Mouse (Mus musculus): ENCODE data around the gene Sytl3. TPM values are rescaled to one million over a fixed set of nuclear protein-coding genes. Genes with fewer than 3 reads are reported as not detected.
"Not testable (repeated sequence)": the region's sequence is repeated elsewhere in the genome, so short reads cannot be mapped to it uniquely, and the experiment has no call there.

Gene Sytl3
- polyA plus RNA-seq (2015; fragmentation: Nextera tagmentation; extraction: Ambion mirVana), result 0.44 and 1.1 TPM in 2 replicates

DNA sequence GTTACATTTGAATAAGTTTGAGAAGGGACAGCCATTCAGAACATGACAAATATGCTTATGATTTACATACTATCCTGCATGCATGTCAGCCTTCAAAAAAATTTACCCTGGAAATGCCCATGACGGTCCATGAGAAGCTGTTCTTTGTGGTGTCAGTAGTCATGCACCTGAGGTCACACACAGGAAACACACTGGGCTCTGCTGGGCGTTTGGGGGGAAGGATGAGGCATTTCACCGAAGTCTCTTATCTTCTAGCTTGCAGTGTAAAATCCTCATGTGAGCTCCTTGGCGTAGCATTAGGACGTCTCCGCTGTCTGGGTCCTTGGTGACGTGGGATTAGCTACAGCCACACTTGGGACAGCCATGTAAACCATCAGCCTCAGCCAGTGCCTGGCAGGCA is at the start of gene Sytl3:
Sytl3 (plus strand) TSS at position 293 of the 400 bp plus-strand sequence.
- not testable (repeated sequence) for H3K4me1 ChIP-seq; H3K27ac ChIP-seq; H3K27me3 ChIP-seq; H3K4me3 ChIP-seq; H3K4me2 ChIP-seq; H3K9me3 ChIP-seq; H3K36me3 ChIP-seq; ATAC-seq (ENCODE audit: borderline replicate concordance, extremely low read depth, low FRiP score, low TSS enrichment); H3K9ac ChIP-seq
- 63% methylated on average over 6 of the region's 7 CpGs for WGBS

DNA sequence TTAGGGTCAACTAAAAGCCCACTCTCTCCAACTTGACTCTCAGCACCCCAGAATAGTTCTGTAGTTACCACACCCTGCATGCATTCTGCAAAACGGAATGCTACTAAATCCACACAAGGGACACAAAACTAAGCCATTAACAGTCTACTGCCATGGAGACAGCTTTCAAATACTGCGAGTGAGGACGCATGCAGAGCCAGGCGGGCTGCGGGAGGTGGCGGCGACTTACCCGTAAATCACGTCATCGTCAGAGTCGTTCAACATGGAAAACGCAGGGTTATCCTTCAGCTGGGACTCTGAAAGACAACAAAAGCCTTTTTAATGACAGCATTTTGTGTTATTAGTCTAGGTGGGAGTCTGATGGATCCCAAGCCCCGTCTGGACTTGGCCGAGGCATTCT is 45.4 kb upstream of the Sytl3 start:
- not testable (repeated sequence) for H3K4me2 ChIP-seq; H3K4me3 ChIP-seq; H3K27ac ChIP-seq; H3K9me3 ChIP-seq; ATAC-seq (ENCODE audit: borderline replicate concordance, extremely low read depth, low FRiP score, low TSS enrichment); H3K9ac ChIP-seq; H3K36me3 ChIP-seq; H3K4me1 ChIP-seq; H3K27me3 ChIP-seq
- 83% methylated on average over 12 of the region's 14 CpGs for WGBS

DNA sequence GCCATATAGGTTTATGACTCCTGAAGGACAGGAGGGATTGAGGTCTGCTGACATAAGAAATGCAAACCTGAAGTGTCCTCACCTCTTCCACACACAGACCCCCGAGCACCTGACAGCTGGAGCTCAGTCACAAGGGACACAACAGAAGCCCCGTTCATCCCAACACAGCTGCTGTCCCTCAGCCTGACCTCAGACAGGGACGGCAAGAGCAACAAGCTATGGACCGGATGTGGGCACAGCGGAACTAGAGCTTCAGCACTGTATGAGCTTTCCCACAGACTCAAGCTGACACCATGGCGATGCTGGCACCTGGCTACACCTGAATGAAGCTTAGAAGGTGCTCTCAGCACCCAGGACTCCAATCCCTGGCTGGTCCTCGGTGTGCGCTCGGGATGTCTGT is 44.6 kb upstream of the Sytl3 start:
- not testable (repeated sequence) for H3K4me1 ChIP-seq; ATAC-seq (ENCODE audit: borderline replicate concordance, extremely low read depth, low FRiP score, low TSS enrichment); H3K9me3 ChIP-seq; H3K4me3 ChIP-seq; H3K36me3 ChIP-seq; H3K4me2 ChIP-seq; H3K9ac ChIP-seq; H3K27ac ChIP-seq; H3K27me3 ChIP-seq
- WGBS, result 57% methylated on average over 5 of the region's 9 CpGs

DNA sequence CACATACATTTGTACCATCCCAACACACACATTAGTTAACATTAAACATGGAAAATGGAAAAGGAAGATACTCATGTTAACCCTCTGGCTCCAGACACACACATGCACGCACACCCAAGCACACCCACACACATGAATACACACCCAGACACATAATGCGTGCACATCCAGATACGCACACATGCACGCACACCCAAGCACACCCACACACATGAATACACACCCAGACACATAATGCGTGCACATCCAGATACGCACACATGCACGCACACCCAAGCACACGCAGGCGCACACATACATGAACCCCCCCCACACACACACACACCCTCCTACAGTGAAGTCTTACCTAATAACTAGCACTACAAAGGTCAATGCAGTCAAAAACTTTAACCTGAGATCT is 42.2 kb upstream of the Sytl3 start:
- H3K9me3 ChIP-seq; ATAC-seq (ENCODE audit: borderline replicate concordance, extremely low read depth, low FRiP score, low TSS enrichment); H3K4me2 ChIP-seq; H3K27me3 ChIP-seq; H3K4me3 ChIP-seq; H3K36me3 ChIP-seq; H3K27ac ChIP-seq; H3K9ac ChIP-seq; H3K4me1 ChIP-seq: not testable (repeated sequence)
- 95% methylated on average over 9 of the region's 9 CpGs for WGBS

- H3K9me3 ChIP-seq; H3K27me3 ChIP-seq; H3K4me1 ChIP-seq; ATAC-seq (ENCODE audit: borderline replicate concordance, extremely low read depth, low FRiP score, low TSS enrichment); H3K9ac ChIP-seq; H3K4me2 ChIP-seq; H3K27ac ChIP-seq; H3K4me3 ChIP-seq; H3K36me3 ChIP-seq: not testable (repeated sequence)
- WGBS, result 40% methylated on average over 8 of the region's 13 CpGs
Observed at GRCm38 (mm10) chr17:6617689-6618400, 41.0 kb upstream of the Sytl3 start.

DNA sequence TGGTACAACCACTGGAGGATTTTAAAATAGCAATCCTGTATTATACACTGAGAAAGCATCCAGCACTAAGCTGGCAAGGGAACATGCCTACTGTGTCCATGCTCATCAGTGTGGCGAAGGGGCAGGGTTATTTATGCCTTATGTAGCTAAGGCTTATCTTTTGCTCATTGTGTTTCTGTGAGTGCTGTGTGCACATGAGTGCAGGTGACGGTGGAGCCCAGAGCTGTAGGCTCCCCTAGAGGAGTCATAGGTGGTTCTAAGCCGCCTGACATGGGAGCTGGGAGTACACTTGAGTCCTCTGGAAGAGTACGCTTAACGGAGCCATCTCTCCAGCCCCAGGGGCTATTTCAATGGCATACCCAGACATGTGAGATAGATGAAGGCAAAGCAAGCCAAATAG is 39.6 kb upstream of the Sytl3 start:
- not testable (repeated sequence) for H3K4me1 ChIP-seq; H3K4me3 ChIP-seq; H3K4me2 ChIP-seq; H3K36me3 ChIP-seq; ATAC-seq (ENCODE audit: borderline replicate concordance, extremely low read depth, low FRiP score, low TSS enrichment); H3K27ac ChIP-seq; H3K9ac ChIP-seq; H3K27me3 ChIP-seq; H3K9me3 ChIP-seq
- 86% methylated on average over 5 of the region's 5 CpGs for WGBS

GRCm38 (mm10) chr17:6620035-6620434 is 38.9 kb upstream of the Sytl3 start:
- not testable (repeated sequence) for H3K36me3 ChIP-seq; H3K4me3 ChIP-seq; H3K9me3 ChIP-seq; H3K4me2 ChIP-seq; H3K27ac ChIP-seq; H3K27me3 ChIP-seq; H3K4me1 ChIP-seq; ATAC-seq (ENCODE audit: borderline replicate concordance, extremely low read depth, low FRiP score, low TSS enrichment); H3K9ac ChIP-seq
- 48% methylated on average over 6 of the region's 6 CpGs for WGBS

DNA sequence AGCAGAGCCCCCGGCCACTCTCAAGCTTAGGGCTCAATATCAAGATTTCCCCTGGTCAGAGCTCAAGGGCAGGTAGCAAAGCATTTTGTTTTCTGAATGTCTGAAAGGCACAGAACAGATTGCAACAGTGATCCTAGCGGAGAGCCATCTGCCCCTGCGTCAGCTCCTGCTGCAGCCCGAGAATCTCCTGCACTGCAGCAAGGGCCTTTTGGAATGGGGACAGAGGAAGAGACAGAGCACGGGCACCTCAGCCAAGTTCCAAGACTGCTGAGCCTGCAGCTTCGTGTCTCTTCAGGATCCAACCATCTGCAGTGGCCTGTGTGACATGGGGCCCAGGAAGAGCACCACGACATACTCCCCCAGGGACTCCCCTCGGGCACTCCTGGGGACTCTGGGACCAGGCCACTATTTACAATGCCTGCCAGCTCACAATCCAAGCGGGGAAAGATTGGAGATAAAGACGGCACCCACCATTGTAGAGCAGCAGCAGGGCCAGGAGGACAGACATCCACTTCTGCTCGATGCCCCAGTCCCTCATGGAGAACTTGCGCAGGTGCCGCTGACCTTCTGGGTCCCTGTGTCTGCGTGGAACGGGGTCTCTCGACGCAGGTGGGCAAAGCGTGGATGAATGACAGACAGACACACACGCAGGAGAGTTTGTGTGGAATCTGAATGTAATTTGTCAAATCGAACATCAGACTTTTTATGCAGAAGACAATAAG is 38.0 kb upstream of the Sytl3 start:
- not testable (repeated sequence) for H3K36me3 ChIP-seq; H3K27ac ChIP-seq; H3K9me3 ChIP-seq; H3K9ac ChIP-seq; H3K27me3 ChIP-seq; H3K4me3 ChIP-seq; ATAC-seq (ENCODE audit: borderline replicate concordance, extremely low read depth, low FRiP score, low TSS enrichment); H3K4me1 ChIP-seq; H3K4me2 ChIP-seq
- 70% methylated on average over 19 of the region's 20 CpGs for WGBS

GRCm38 (mm10) chr17:6621976-6622375 is 36.9 kb upstream of the Sytl3 start:
- H3K9ac ChIP-seq; H3K4me2 ChIP-seq; H3K36me3 ChIP-seq; H3K27me3 ChIP-seq; H3K4me3 ChIP-seq; H3K4me1 ChIP-seq; H3K9me3 ChIP-seq; H3K27ac ChIP-seq; ATAC-seq (ENCODE audit: borderline replicate concordance, extremely low read depth, low FRiP score, low TSS enrichment): not testable (repeated sequence)
- WGBS, result 62% methylated on average over 11 of the region's 12 CpGs

DNA sequence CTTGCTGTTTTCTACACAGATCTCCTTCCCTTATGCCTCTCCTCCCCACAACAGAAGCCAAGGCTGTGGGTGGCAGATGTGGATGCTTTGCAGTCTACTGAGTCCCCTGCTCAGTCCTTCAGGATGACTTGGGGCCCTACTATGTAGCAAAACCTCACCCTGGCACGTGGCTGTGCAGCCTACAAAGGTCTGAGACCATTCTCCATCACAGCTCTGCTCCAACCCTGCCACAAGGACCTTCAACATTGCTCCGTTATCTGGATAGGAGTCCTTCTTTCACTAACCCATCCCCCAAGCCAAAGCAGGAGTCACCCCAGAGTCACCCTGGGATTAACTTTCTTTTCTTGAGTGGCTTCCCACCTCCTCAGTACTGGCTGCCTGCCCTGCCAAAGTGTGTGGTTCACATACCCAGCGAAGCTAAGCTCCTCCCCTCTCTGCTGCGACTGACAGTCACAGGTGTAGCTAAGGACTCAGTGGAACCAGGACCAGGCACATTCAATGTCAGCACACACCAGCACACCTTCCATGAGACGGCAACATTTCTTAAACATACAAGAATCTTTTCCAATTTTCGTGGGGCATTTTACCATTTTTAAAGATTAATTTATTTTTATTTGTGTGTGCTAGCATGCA is 33.9 kb upstream of the Sytl3 start:
- H3K4me3 ChIP-seq; H3K9me3 ChIP-seq; H3K4me1 ChIP-seq; H3K36me3 ChIP-seq; ATAC-seq (ENCODE audit: borderline replicate concordance, extremely low read depth, low FRiP score, low TSS enrichment); H3K9ac ChIP-seq; H3K27me3 ChIP-seq; H3K27ac ChIP-seq; H3K4me2 ChIP-seq: not testable (repeated sequence)
- WGBS, result 57% methylated on average over 1 of the region's 6 CpGs

- H3K4me3 ChIP-seq; H3K9me3 ChIP-seq; H3K36me3 ChIP-seq; ATAC-seq (ENCODE audit: borderline replicate concordance, extremely low read depth, low FRiP score, low TSS enrichment); H3K4me1 ChIP-seq; H3K9ac ChIP-seq; H3K27ac ChIP-seq; H3K27me3 ChIP-seq; H3K4me2 ChIP-seq: not testable (repeated sequence)
- WGBS, result 80% methylated on average over 4 of the region's 4 CpGs
Observed at GRCm38 (mm10) chr17:6630398-6630797, 28.5 kb upstream of the Sytl3 start.

DNA sequence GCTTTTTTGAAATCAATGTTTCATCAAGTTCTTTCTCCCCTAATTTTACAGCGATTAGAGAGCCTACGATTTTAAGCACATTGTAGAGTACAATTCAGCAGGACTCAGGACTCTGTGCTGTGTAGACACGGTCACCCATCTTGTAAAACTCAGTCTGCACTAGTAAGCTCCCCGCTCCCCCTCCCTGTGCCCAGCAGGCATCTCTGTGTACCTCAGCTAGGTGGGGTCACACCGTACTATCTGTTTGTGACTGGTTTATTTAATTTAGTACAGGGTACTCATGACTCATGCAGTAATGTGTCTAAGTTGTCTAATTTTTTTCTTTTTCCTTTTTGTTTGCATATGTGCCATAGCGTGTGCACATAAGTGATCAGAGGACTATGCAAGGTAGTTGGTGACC is 26.0 kb upstream of the Sytl3 start:
- not testable (repeated sequence) for H3K9me3 ChIP-seq; ATAC-seq (ENCODE audit: borderline replicate concordance, extremely low read depth, low FRiP score, low TSS enrichment); H3K27ac ChIP-seq; H3K4me1 ChIP-seq; H3K36me3 ChIP-seq; H3K9ac ChIP-seq; H3K4me3 ChIP-seq; H3K4me2 ChIP-seq; H3K27me3 ChIP-seq
- WGBS, result 91% methylated on average over 6 of the region's 6 CpGs
